Mouse (Mus musculus): ENCODE measurements around the gene Tas2r120.
"Not testable (repeated sequence)": the region's sequence is repeated elsewhere in the genome, so short reads cannot be mapped to it uniquely, and the experiment has no call there.

Tas2r120 gene

GRCm38 (mm10) chr6:132656653-132657052 lies at the start of gene Tas2r120:
Tas2r120 (plus strand) TSS chr6:132656953.
- no peak for DNase-seq

- DNase-seq: no peak
Observed at GRCm38 (mm10) chr6:132649399-132649798, 7.4 kb upstream of the Tas2r120 start.

- DNase-seq: no peak
Observed at GRCm38 (mm10) chr6:132651426-132651825, 5.3 kb upstream of the Tas2r120 start, which contains the start of gene A630073D07Rik. A630073D07Rik (minus strand) TSS chr6:132651526.

- not testable (repeated sequence) for DNase-seq
Observed at GRCm38 (mm10) chr6:132691596-132691995, 34.8 kb downstream of the Tas2r120 start.

- no peak for DNase-seq
Observed at GRCm38 (mm10) chr6:132700907-132701306, 44.2 kb downstream of the Tas2r120 start, which contains the start of gene Tas2r121. Tas2r121 (minus strand) TSS chr6:132701007.

Data from right cerebral cortex, adult 18-20 months (tissue).